Mouse (Mus musculus) liver, postnatal 0 days (tissue): ENCODE measurements around the gene Mov10. TPM values are rescaled to one million over a fixed set of nuclear protein-coding genes. Genes with fewer than 3 reads are reported as not detected.
"Not testable (repeated sequence)": the region's sequence is repeated elsewhere in the genome, so short reads cannot be mapped to it uniquely, and the experiment has no call there.

Source experiments
- ATAC-seq: fragments of 200-750 bp; cut with Nextera tagmentation; 2 replicates; pipeline ENCODE4 v1.8.0; 2017; ENCODE audit warnings: mild to moderate bottlenecking, moderate library complexity
- DNase-seq: peaks from one replicate; pipeline ENCODE4 v3.0.0-alpha.2; 2016
- H3K27ac ChIP-seq: fragments of 300-500 bp; sonication (generic); 2 replicates; pipeline ENCODE4 v1.5.1; 2014; ENCODE audit warnings: antibody characterized with exemption, moderate library complexity, mild to moderate bottlenecking, low read depth
- H3K27me3 ChIP-seq: fragments of 300-500 bp; sonication (generic); 2 replicates; pipeline ENCODE4 v1.6.1; 2014; ENCODE audit warnings: low read length, control low read depth, mixed read lengths; ENCODE audit not compliant: insufficient read depth
- H3K36me3 ChIP-seq: fragments of 300-500 bp; sonication (generic); replicated peaks from 2 replicates; pipeline ENCODE4 v1.6.1; 2014; ENCODE audit warnings: mild to moderate bottlenecking, control low read depth, low read length, moderate library complexity, mixed read lengths; ENCODE audit not compliant: insufficient read depth
- H3K4me1 ChIP-seq: fragments of 300-500 bp; sonication (generic); 2 replicates; pipeline ENCODE4 v1.6.1; 2014; ENCODE audit warnings: antibody characterized with exemption, mild to moderate bottlenecking, control low read depth; ENCODE audit not compliant: insufficient read depth
- H3K4me2 ChIP-seq: fragments of 300-500 bp; sonication (generic); 2 replicates; pipeline ENCODE4 v1.6.1; 2014; ENCODE audit warnings: low read depth, mild to moderate bottlenecking, low read length, moderate library complexity, mixed read lengths
- H3K4me3 ChIP-seq: fragments of 300-500 bp; sonication (generic); 2 replicates; pipeline ENCODE4 v1.5.1; 2014; ENCODE audit warnings: low read depth, low read length
- H3K9ac ChIP-seq: fragments of 300-500 bp; sonication (generic); replicated peaks from 2 replicates; pipeline ENCODE4 v1.6.1; 2014; ENCODE audit warnings: mild to moderate bottlenecking, moderate library complexity
- H3K9me3 ChIP-seq: fragments of 300-500 bp; sonication (generic); 2 replicates; pipeline ENCODE4 v1.6.1; 2016; ENCODE audit warnings: mild to moderate bottlenecking, control low read depth, low read length, mixed read lengths
- CTCF ChIP-seq: sonication (generic); IDR thresholded peaks from 2 replicates; pipeline ENCODE4 v1.5.1; 2016; ENCODE audit warnings: antibody characterized with exemption, low read depth
- WGBS: fragments of 180-500 bp; shearing (Covaris S2); extraction: QIAGEN DNeasy Blood & Tissue Kit; methylation state at CpG from one replicate; pipeline ENCODE4 v1.1.7; 2014; ENCODE audit not compliant: insufficient replicate concordance; 5-methylcytosine and 5-hydroxymethylcytosine counted together
- polyA plus RNA-seq: library from polyadenylated mRNA; unstranded; fragments of >200 nt; fragmentation: Nextera tagmentation; extraction: Ambion mirVana; gene quantifications from 2 replicates; pipeline ENCODE4 v1.2.1, GENCODE M21; 2015

The Mov10 gene
- polyA plus RNA-seq, 1 experiment from 2014 or later: 37.3 TPM

GRCm38 (mm10) chr3:104752845-104753244 lies 65.5 kb downstream of the Mov10 start:
- H3K27ac ChIP-seq, ATAC-seq, H3K27me3 ChIP-seq, H3K9ac ChIP-seq, H3K4me1 ChIP-seq, H3K4me3 ChIP-seq, H3K9me3 ChIP-seq, H3K36me3 ChIP-seq, H3K4me2 ChIP-seq: not testable (repeated sequence)
- peak; percentile 60 for DNase-seq
- peak; percentile 58 for TF ChIP-seq CTCF
- WGBS: 19% methylated on average over 16 of the region's 25 CpGs

Other genes starting within 250 kb of the Mov10 start
- gene Slc16a1, start 179.9 kb downstream of the Mov10 start, polyA plus RNA-seq: 62.7 and 69.6 TPM in 2 replicates
- gene Ppm1j, start 37.5 kb downstream of the Mov10 start, polyA plus RNA-seq: 0.30 and 0.31 TPM in 2 replicates
- gene Fam19a3, start 36.7 kb downstream of the Mov10 start, polyA plus RNA-seq: 0.02 TPM in 1 of 2 replicates, not detected in the other
- 37.0 and 38.1 TPM in 2 replicates for gene Rhoc, start 30.2 kb downstream of the Mov10 start, polyA plus RNA-seq
- gene St7l, start 45.4 kb upstream of the Mov10 start, polyA plus RNA-seq: 15.8 and 16.4 TPM in 2 replicates
- 44.1 and 50.9 TPM in 2 replicates for gene Capza1, start 45.9 kb upstream of the Mov10 start, polyA plus RNA-seq
- 0.07 and 0.09 TPM in 2 replicates for gene Wnt2b, start 143.4 kb upstream of the Mov10 start, polyA plus RNA-seq
- gene Cttnbp2nl, start 234.6 kb upstream of the Mov10 start, polyA plus RNA-seq: 2.2 and 4.2 TPM in 2 replicates
- gene 4930564D02Rik, start 248.3 kb upstream of the Mov10 start, polyA plus RNA-seq: not detected in 2 replicates